Mouse (Mus musculus): Measurements from ENCODE around the gene Tmco4. TPM values are rescaled to one million over a fixed set of nuclear protein-coding genes. Genes with fewer than 3 reads are reported as not detected.
"Not testable (repeated sequence)": the region's sequence is repeated elsewhere in the genome, so short reads cannot be mapped to it uniquely, and the experiment has no call there.

Gene Tmco4
- polyA plus RNA-seq, 1 experiment from 2014 or later = 1.4 TPM

DNA sequence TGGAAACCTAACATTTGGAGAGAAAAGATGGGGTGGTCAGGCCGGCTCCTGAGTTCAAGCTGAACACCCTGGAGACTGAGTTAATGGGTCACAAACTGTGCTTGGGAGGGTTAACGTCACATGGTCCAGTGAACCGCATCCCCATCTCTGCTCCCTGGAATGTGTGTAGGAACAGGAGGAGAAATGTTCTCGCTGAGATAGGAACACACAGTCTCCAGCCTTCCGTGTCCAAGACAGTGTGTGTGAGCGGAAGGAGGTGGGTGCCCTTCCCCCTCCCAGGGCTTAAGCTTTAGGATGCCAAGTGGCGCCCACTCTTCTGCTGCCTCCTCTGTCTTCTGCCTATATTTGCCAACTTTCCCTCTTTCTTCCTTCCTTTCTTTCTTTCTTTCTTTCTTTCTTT, 12.8 kb upstream of the Tmco4 start:
- no peak overlapping the region for H3K27ac ChIP-seq
- 80% methylated on average over 7 of the region's 7 CpGs for WGBS
- no peaks in the 10 kb centered on the region for H3K9me3 ChIP-seq (replicated peaks)
- no peak for DNase-seq (ENCODE audit: low spot score)
- no peaks in the 10 kb centered on the region for H3K36me3 ChIP-seq
- H3K4me3 ChIP-seq = no peak overlapping the region
- 0 out of 2 replicates have a peak, but pooled peaks cover 4% of the 10 kb centered on the region for H3K27me3 ChIP-seq (ENCODE audit: low read depth, poor library complexity, severe bottlenecking)
- no peaks in the 10 kb centered on the region for H3K4me1 ChIP-seq

- Histone ChIP-seq H3K27me3 (ENCODE audit: low read depth, poor library complexity, severe bottlenecking) (0 out of 2 replicates have a peak, but pooled peaks cover 4% of the 10 kb centered on the region), H3K4me1 (no peaks in the 10 kb centered on the region), H3K4me3 (no peak overlapping the region), H3K9me3 (replicated peaks) (no peaks in the 10 kb centered on the region), H3K36me3 (no peaks in the 10 kb centered on the region), H3K27ac (no peak overlapping the region)
- WGBS = 84% methylated on average over 5 of the region's 5 CpGs
- no peak for DNase-seq (ENCODE audit: low spot score)
Measured at GRCm38 (mm10) chr4:138962719-138963118, 10.0 kb upstream of the Tmco4 start.

- H3K4me3 ChIP-seq = no peak overlapping the region
- WGBS = 83% methylated on average over 5 of the region's 5 CpGs
- DNase-seq (ENCODE audit: low spot score) = no peak
- no peaks in the 10 kb centered on the region for H3K27me3 ChIP-seq (ENCODE audit: low read depth, poor library complexity, severe bottlenecking)
- H3K4me1 ChIP-seq = no peaks in the 10 kb centered on the region; the same call in 1 of the 2 replicates
- H3K9me3 ChIP-seq (replicated peaks) = no peaks in the 10 kb centered on the region
- no peak overlapping the region for H3K27ac ChIP-seq
- H3K36me3 ChIP-seq = no peaks in the 10 kb centered on the region
Measured at GRCm38 (mm10) chr4:138965871-138966270, 6.8 kb upstream of the Tmco4 start.

DNA sequence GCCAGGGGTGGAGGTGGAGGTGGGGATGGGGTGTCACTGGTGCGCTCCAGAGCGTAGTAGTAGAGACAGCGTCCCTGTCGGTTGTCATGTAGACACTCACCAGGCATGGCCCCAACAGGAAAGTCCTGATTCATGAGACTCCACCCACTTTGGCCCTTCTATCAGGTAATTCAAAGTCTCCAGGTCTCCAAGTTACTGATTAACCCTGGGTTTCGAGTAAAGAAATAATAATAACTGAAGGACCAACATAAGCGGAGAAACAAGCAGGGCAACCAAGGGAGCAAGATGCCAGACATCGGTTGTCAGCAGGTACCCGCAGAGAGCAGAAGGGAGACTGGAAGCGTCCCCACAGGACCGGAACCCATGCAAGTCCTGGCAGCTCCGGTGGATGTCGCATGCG, 5.8 kb upstream of the Tmco4 start, which contains the start of gene Rnf186:
TSS of gene Rnf186 (plus strand) at position 247 of the 400 bp plus-strand sequence.
- peaks cover 6% of the 10 kb centered on the region for H3K4me1 ChIP-seq
- H3K36me3 ChIP-seq = no peaks in the 10 kb centered on the region
- WGBS = 87% methylated on average over 13 of the region's 13 CpGs
- no peaks in the 10 kb centered on the region for H3K9me3 ChIP-seq (replicated peaks)
- DNase-seq (ENCODE audit: low spot score) = no peak
- H3K4me3 ChIP-seq = no peak within 1 kb of the TSS
- no peak within 1 kb of the TSS for H3K27ac ChIP-seq
- no peaks in the 10 kb centered on the region for H3K27me3 ChIP-seq (ENCODE audit: low read depth, poor library complexity, severe bottlenecking)

DNA sequence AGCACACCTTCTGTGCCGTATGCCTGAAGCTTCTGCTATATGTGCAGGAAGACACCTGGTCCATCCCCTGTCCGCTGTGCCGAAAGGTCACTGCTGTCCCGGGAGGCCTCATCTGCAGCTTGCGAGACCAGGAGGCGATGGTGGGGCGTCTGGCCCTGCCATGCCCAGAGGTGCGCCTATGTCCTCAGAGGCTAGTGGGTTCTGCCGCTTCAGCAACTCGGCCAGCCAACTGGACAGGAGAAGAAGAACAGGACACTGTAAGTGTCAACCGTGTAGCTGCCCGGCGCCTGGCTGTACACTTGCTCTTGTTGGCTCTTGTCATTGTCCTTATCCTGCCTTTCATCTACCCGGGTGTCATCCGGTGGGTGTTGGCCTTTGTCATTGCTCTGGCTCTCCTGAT, 5.2 kb upstream of the Tmco4 start:
- no peak for DNase-seq (ENCODE audit: low spot score)
- Histone ChIP-seq H3K36me3 (no peaks in the 10 kb centered on the region), H3K27ac (no peak overlapping the region), H3K4me3 (no peak overlapping the region), H3K9me3 (replicated peaks) (no peaks in the 10 kb centered on the region), H3K4me1 (peaks cover 13% of the 10 kb centered on the region), H3K27me3 (ENCODE audit: low read depth, poor library complexity, severe bottlenecking) (no peaks in the 10 kb centered on the region)
- WGBS = 90% methylated on average over 15 of the region's 15 CpGs

- no peaks in the 10 kb centered on the region for H3K9me3 ChIP-seq (replicated peaks)
- no peak overlapping the region for H3K4me3 ChIP-seq
- H3K4me1 ChIP-seq = peaks cover 26% of the 10 kb centered on the region
- no peak for DNase-seq (ENCODE audit: low spot score)
- WGBS = 62% methylated on average over 16 of the region's 16 CpGs
- H3K27me3 ChIP-seq (ENCODE audit: low read depth, poor library complexity, severe bottlenecking) = no peaks in the 10 kb centered on the region
- H3K36me3 ChIP-seq = no peaks in the 10 kb centered on the region
- no peak overlapping the region for H3K27ac ChIP-seq
Measured at GRCm38 (mm10) chr4:138968772-138969556, 3.7 kb upstream of the Tmco4 start.

DNA sequence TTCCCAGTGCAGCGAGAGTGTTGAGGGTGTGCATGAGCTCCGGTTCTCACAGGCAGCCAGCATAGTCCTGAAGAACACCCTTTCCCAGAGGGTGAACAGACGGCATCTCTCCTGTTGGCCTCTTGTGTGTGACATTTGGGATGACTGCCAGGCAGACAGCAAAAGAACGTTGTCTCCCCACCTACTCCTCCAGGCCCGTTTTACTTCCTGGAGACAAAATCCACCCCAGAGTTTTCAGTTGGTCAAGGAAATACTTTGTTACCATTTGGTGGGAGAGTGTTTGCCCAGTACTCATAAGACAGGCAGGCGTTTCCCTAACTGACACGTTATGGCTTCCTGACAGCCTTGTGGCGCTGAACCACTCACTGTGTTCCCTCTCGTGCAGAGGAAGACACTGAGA, 3.0 kb upstream of the Tmco4 start:
- H3K36me3 ChIP-seq = no peaks in the 10 kb centered on the region
- H3K27ac ChIP-seq = no peak overlapping the region
- DNase-seq (ENCODE audit: low spot score) = no peak
- no peaks in the 10 kb centered on the region for H3K27me3 ChIP-seq (ENCODE audit: low read depth, poor library complexity, severe bottlenecking)
- H3K9me3 ChIP-seq (replicated peaks) = no peaks in the 10 kb centered on the region
- no peak overlapping the region for H3K4me3 ChIP-seq
- H3K4me1 ChIP-seq = peaks cover 26% of the 10 kb centered on the region
- WGBS = 73% methylated on average over 9 of the region's 9 CpGs

- no peaks in the 10 kb centered on the region for H3K9me3 ChIP-seq (replicated peaks)
- H3K4me1 ChIP-seq = peaks cover 30% of the 10 kb centered on the region
- no peak for DNase-seq (ENCODE audit: low spot score)
- H3K36me3 ChIP-seq = no peaks in the 10 kb centered on the region
- no peak overlapping the region for H3K27ac ChIP-seq
- H3K4me3 ChIP-seq = no peak overlapping the region
- whole genome bisulfite sequencing = 93% methylated on average over 6 of the region's 6 CpGs
- no peaks in the 10 kb centered on the region for H3K27me3 ChIP-seq (ENCODE audit: low read depth, poor library complexity, severe bottlenecking)
Measured at GRCm38 (mm10) chr4:138971371-138971770, 1.3 kb upstream of the Tmco4 start.

- H3K9me3 ChIP-seq (replicated peaks) = no peaks in the 10 kb centered on the region
- peaks cover 30% of the 10 kb centered on the region for H3K4me1 ChIP-seq
- H3K36me3 ChIP-seq = no peaks in the 10 kb centered on the region
- peak overlapping the region; percentile 93 for H3K27ac ChIP-seq
- no peaks in the 10 kb centered on the region for H3K27me3 ChIP-seq (ENCODE audit: low read depth, poor library complexity, severe bottlenecking)
- DNase-seq (ENCODE audit: low spot score) = peak; percentile 50
- H3K4me3 ChIP-seq = peak overlapping the region; percentile 70
- 23% methylated on average over 20 of the region's 20 CpGs for WGBS
Measured at GRCm38 (mm10) chr4:138972139-138972826, 405 bp upstream of the Tmco4 start.

DNA sequence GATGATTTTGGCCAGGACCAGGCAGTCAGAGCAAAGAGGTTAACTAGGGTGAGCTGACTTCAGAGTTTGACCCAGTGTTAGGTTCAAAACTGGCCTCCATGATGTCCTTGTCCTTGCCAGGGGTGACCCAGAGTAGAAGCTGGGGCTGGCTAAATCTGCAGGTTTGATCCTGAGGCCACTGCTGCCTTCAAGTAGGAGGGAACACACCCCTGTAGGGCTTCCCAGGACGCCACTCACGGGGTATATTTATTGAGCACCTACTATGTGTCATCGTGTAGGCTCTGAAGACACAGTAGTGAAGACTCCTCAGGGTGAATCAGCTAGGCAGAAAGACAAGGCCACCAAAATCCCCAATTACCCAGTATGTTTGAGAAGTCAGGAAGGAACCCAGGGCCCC, 1.0 kb downstream of the Tmco4 start:
- no peak for DNase-seq (ENCODE audit: low spot score)
- Histone ChIP-seq H3K4me1 (peaks cover 30% of the 10 kb centered on the region), H3K27ac (peak overlapping the region; percentile 93), H3K27me3 (ENCODE audit: low read depth, poor library complexity, severe bottlenecking) (no peaks in the 10 kb centered on the region), H3K4me3 (peak overlapping the region; percentile 70), H3K36me3 (no peaks in the 10 kb centered on the region), H3K9me3 (replicated peaks) (no peaks in the 10 kb centered on the region)
- WGBS = 33% methylated on average over 3 of the region's 3 CpGs

DNA sequence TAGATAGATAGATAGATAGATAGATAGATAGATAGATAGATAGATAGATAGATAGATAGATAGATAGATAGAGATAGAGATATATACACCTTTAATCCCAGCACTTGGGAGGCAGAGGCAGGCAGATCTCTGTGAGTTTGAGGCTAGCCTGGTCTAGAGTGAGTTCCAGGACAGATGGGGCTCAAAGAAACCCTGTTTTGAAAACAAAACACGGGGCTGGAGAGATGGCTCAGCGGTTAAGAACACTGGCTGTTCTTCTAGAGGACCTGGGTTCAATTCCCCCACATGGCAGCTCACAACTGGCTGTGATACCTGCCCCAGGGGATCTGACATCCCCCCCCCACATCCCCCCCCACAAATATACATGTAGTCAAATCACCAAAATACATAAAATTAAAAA, 1.9 kb downstream of the Tmco4 start:
- H3K27me3 ChIP-seq (ENCODE audit: low read depth, poor library complexity, severe bottlenecking) = not testable (repeated sequence)
- WGBS = 85% methylated on average over 2 of the region's 2 CpGs
- H3K4me1 ChIP-seq = peaks cover 30% of the 10 kb centered on the region

DNA sequence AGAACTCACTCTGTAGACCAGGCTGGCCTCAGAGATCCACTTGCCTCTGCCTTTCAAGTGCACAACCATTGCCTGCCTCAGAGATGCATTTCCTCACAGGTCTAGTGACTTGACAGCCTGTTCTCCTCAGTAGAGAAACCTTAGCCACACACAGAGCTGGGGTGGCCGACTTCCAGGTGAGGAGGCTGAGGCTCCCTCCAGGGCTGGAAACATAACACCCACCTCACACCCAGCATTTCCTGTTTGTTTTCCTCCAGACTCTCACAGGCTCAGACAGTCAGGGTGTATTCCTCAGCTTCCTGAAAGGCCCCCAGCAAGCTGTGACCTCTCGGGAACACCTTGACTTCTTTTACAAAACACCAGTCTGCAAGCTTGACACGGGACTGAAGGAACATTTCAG, 2.5 kb downstream of the Tmco4 start:
- no peaks in the 10 kb centered on the region for H3K27me3 ChIP-seq (ENCODE audit: low read depth, poor library complexity, severe bottlenecking)
- DNase-seq (ENCODE audit: low spot score) = no peak
- H3K27ac ChIP-seq = no peak overlapping the region
- H3K4me3 ChIP-seq = no peak overlapping the region
- H3K36me3 ChIP-seq = no peaks in the 10 kb centered on the region
- no peaks in the 10 kb centered on the region for H3K9me3 ChIP-seq (replicated peaks)
- 51% methylated on average over 3 of the region's 3 CpGs for WGBS
- H3K4me1 ChIP-seq = peaks cover 30% of the 10 kb centered on the region

More for the DNA sequence above, 1.9 kb downstream of the Tmco4 start:
- DNase-seq (ENCODE audit: low spot score); H3K9me3 ChIP-seq (replicated peaks); H3K36me3 ChIP-seq; H3K27ac ChIP-seq; H3K4me3 ChIP-seq: not testable (repeated sequence)

- no peaks in the 10 kb centered on the region for H3K36me3 ChIP-seq
- whole genome bisulfite sequencing = 63% methylated on average over 6 of the region's 6 CpGs
- peaks cover 35% of the 10 kb centered on the region for H3K4me1 ChIP-seq
- DNase-seq (ENCODE audit: low spot score) = no peak
- H3K27ac ChIP-seq = no peak overlapping the region
- H3K9me3 ChIP-seq (replicated peaks) = no peaks in the 10 kb centered on the region
- no peak overlapping the region for H3K4me3 ChIP-seq
- no peaks in the 10 kb centered on the region for H3K27me3 ChIP-seq (ENCODE audit: low read depth, poor library complexity, severe bottlenecking)
Measured at GRCm38 (mm10) chr4:138976046-138976445, 3.4 kb downstream of the Tmco4 start.
